Mouse (Mus musculus) midbrain, postnatal 0 days (tissue): Measurements from ENCODE around the gene Gamt. TPM values are rescaled to one million over a fixed set of nuclear protein-coding genes. Genes with fewer than 3 reads are reported as not detected.
"Not testable (repeated sequence)": the region's sequence is repeated elsewhere in the genome, so short reads cannot be mapped to it uniquely, and the experiment has no call there.

Experiments
- ATAC-seq: fragments of 200-750 bp; cut with Nextera tagmentation; 2 replicates; pipeline ENCODE4 v1.8.0; 2017; ENCODE audit warnings: moderate number of reproducible peaks, mild to moderate bottlenecking, moderate TSS enrichment, moderate library complexity; ENCODE audit not compliant: low FRiP score
- DNase-seq: peaks from one replicate; pipeline ENCODE4 v3.0.0-alpha.2; 2015; ENCODE audit warnings: low spot score
- H3K27ac ChIP-seq: fragments of 300-500 bp; sonication (generic); 2 replicates; pipeline ENCODE4 v1.5.1; 2014; ENCODE audit warnings: low read depth, mild to moderate bottlenecking, low read length, mixed read lengths
- H3K27me3 ChIP-seq: fragments of 300-500 bp; sonication (generic); 2 replicates; pipeline ENCODE4 v1.6.1; 2014; ENCODE audit warnings: low read length, control low read depth, mixed read lengths; ENCODE audit not compliant: insufficient read depth
- H3K36me3 ChIP-seq: fragments of 300-500 bp; sonication (generic); 2 replicates; pipeline ENCODE4 v1.6.1; 2014; ENCODE audit warnings: low read length, control low read depth, mixed read lengths; ENCODE audit not compliant: insufficient read depth
- H3K4me1 ChIP-seq: fragments of 300-500 bp; sonication (generic); 2 replicates; pipeline ENCODE4 v1.6.1; 2014; ENCODE audit warnings: mild to moderate bottlenecking, control low read depth, antibody characterized with exemption, low read length, mixed read lengths; ENCODE audit not compliant: insufficient read depth
- H3K4me2 ChIP-seq: fragments of 300-500 bp; sonication (generic); 2 replicates; pipeline ENCODE4 v1.6.1; 2014; ENCODE audit warnings: low read depth, mild to moderate bottlenecking, low read length, mixed read lengths; ENCODE audit not compliant: poor library complexity, severe bottlenecking
- H3K4me3 ChIP-seq: fragments of 300-500 bp; sonication (generic); 2 replicates; pipeline ENCODE4 v1.5.1; 2014; ENCODE audit warnings: low read depth, mild to moderate bottlenecking, low read length, moderate library complexity
- H3K9ac ChIP-seq: fragments of 300-500 bp; sonication (generic); replicated peaks from 2 replicates; pipeline ENCODE4 v1.6.1; 2014; ENCODE audit warnings: mild to moderate bottlenecking, low read length, moderate library complexity, mixed read lengths; ENCODE audit not compliant: poor library complexity, severe bottlenecking
- H3K9me3 ChIP-seq: fragments of 300-500 bp; sonication (generic); 2 replicates; pipeline ENCODE4 v1.6.1; 2016; ENCODE audit warnings: low read length, control low read depth
- CTCF ChIP-seq: IDR thresholded peaks from 2 replicates; pipeline ENCODE4 v1.5.1; 2016; ENCODE audit warnings: antibody characterized with exemption, mild to moderate bottlenecking
- WGBS: fragments of 180-500 bp; shearing (Covaris S2); extraction: QIAGEN DNeasy Blood & Tissue Kit; methylation state at CpG from one replicate; pipeline ENCODE4 v1.1.7; 2014; 5-methylcytosine and 5-hydroxymethylcytosine counted together
- polyA plus RNA-seq: library from polyadenylated mRNA; unstranded; fragments of >200 nt; fragmentation: Nextera tagmentation; extraction: Ambion mirVana; gene quantifications from 2 replicates; pipeline ENCODE4 v1.2.1, GENCODE M21; 2015
- total RNA-seq: library from RNA; depleted of rRNA; stranded (reverse); fragments of >200 nt; gene quantifications from 2 replicates; pipeline ENCODE4 v1.2.3, GENCODE M21; 2014

The Gamt gene
- total and polyA plus RNA-seq, 2 experiments from 2014 or later: 14.3 to 16.8 TPM

- H3K36me3 ChIP-seq: peaks cover 7% of the 10 kb centered on the region
- H3K9ac ChIP-seq: peak within 1 kb of the TSS; percentile 79
- 0% methylated on average over 51 of the region's 75 CpGs for WGBS
- DNase-seq (peak; percentile 98), ATAC-seq (peak; percentile 95)
- peak within 1 kb of the TSS; percentile 90 for H3K4me2 ChIP-seq
- no peaks in the 10 kb centered on the region for H3K27me3 ChIP-seq
- H3K4me1 ChIP-seq: peaks cover 15% of the 10 kb centered on the region
- no peaks in the 10 kb centered on the region for H3K9me3 ChIP-seq
- H3K4me3 ChIP-seq: peak within 1 kb of the TSS; percentile 61
- peak; percentile 75 for TF ChIP-seq CTCF
- H3K27ac ChIP-seq: peak within 1 kb of the TSS; percentile 92
Measured at GRCm38 (mm10) chr10:80226416-80227165, 34.2 kb downstream of the Gamt start, which contains the start of gene Mum1. Mum1 (plus strand) TSS chr10:80226434.

- ATAC-seq: no peak
- DNase-seq: no peak
Measured at GRCm38 (mm10) chr10:80226071-80226415, 34.8 kb downstream of the Gamt start.

GRCm38 (mm10) chr10:80223137-80223536 lies 37.7 kb downstream of the Gamt start:
- H3K4me3 ChIP-seq, H3K4me2 ChIP-seq, H3K27me3 ChIP-seq, ATAC-seq, H3K36me3 ChIP-seq, H3K9ac ChIP-seq, H3K9me3 ChIP-seq, DNase-seq, H3K27ac ChIP-seq: not testable (repeated sequence)
- H3K4me1 ChIP-seq: peaks cover 11% of the 10 kb centered on the region
- 90% methylated on average over 2 of the region's 2 CpGs for WGBS

More at GRCm38 (mm10) chr10:80226071-80226415, 34.8 kb downstream of the Gamt start:
- no peak for TF ChIP-seq CTCF
- H3K4me3 ChIP-seq: peak overlapping the region; percentile 61
- H3K27ac ChIP-seq: peak overlapping the region; percentile 92
- under 1% methylated on average over 14 of the region's 14 CpGs for WGBS
- no peaks in the 10 kb centered on the region for H3K9me3 ChIP-seq
- H3K4me1 ChIP-seq: peaks cover 15% of the 10 kb centered on the region
- peak overlapping the region; percentile 90 for H3K4me2 ChIP-seq
- no peaks in the 10 kb centered on the region for H3K27me3 ChIP-seq
- H3K9ac ChIP-seq: 0 out of 2 replicates have a peak overlapping the region, but pooled peaks have one; percentile 79
- peaks cover 7% of the 10 kb centered on the region for H3K36me3 ChIP-seq

- Histone ChIP-seq H3K36me3 (no peaks in the 10 kb centered on the region), H3K4me1 (no peaks in the 10 kb centered on the region), H3K4me3 (no peak overlapping the region), H3K9ac (no peak overlapping the region), H3K4me2 (no peak overlapping the region), H3K27me3 (no peaks in the 10 kb centered on the region), H3K9me3 (no peaks in the 10 kb centered on the region), H3K27ac (no peak overlapping the region)
- no peak for TF ChIP-seq CTCF
- ATAC-seq (no peak), DNase-seq (no peak)
- 33% methylated on average over 8 of the region's 9 CpGs for WGBS
Measured at GRCm38 (mm10) chr10:80220676-80221075, 40.1 kb downstream of the Gamt start.

GRCm38 (mm10) chr10:80215048-80215772 lies 45.6 kb downstream of the Gamt start:
- H3K27me3 ChIP-seq: no peaks in the 10 kb centered on the region
- no peak overlapping the region for H3K4me3 ChIP-seq
- no peak for ATAC-seq
- 17% methylated on average over 16 of the region's 16 CpGs for WGBS
- no peak overlapping the region for H3K4me2 ChIP-seq
- H3K4me1 ChIP-seq: no peaks in the 10 kb centered on the region
- TF ChIP-seq CTCF: no peak
- H3K9me3 ChIP-seq: no peaks in the 10 kb centered on the region
- peak overlapping the region; percentile 39; the same call in 1 of the 2 replicates for H3K27ac ChIP-seq
- H3K9ac ChIP-seq: no peak overlapping the region
- no peak for DNase-seq
- H3K36me3 ChIP-seq: no peaks in the 10 kb centered on the region

GRCm38 (mm10) chr10:80211547-80212103 lies 49.2 kb downstream of the Gamt start:
- H3K36me3 ChIP-seq, H3K27ac ChIP-seq, ATAC-seq, H3K4me2 ChIP-seq, H3K27me3 ChIP-seq, H3K4me3 ChIP-seq, H3K9me3 ChIP-seq, H3K9ac ChIP-seq, DNase-seq, H3K4me1 ChIP-seq: not testable (repeated sequence)
- WGBS: 78% methylated on average over 7 of the region's 7 CpGs
